Mouse (Mus musculus): ENCODE data around the gene Setd1b.

Setd1b gene

DNA sequence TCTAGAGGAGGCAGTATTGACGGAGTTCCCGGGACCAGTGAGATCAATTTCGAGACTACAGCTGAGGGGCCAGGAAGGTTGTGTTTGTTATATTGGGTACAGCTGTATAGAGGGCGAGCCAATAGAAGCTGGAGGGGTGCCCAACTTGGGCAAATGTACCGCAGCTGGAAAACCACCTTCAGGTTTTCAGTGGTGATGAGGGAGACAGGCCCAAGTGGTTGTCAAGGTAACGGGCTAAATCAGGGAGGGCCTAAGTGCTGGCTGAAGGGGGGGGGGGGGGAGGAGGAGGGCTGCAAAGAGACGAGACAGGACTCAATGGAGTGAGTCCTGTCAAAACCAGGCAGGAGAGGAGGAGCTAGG lies 8.2 kb upstream of the Setd1b start:
- no peaks in the 10 kb centered on the region for H3K27me3 ChIP-seq (ENCODE audit: control insufficient read depth, insufficient read depth, low read length, poor library complexity, severe bottlenecking)
- DNase-seq (ENCODE audit: low read depth, low spot score), result no peak

DNA sequence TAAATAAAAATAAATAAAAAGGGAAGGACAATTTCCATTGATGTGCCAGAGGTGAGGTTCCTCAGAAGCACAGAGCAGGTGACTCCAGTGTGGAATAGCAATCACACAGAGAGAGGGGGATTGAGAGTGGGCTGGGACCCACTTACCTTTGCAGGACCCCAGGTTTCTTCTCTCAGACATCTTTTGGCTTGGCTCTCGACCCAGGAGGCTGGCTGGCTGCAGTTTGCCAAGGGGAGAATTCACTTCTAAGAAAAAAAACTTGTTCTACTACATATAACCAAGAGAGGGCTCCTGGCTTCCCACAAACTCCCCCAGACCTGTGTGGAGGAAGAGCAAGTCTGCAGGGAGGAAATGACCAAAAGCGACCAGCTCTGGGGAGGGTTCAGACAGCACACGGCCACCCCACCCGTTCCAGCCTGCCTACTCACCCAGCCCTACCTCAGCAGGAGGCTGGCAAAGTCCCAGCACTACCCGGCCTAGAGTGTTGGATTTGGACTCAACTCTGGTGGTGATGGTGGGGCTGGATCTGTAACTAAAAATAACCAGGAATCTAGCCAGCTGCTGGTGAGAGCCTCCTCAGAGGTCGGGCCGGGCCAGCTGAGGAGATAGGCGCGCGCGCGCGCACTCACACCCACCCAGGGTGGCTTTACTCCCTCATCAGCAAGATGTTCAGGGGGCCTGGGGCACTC lies 7.7 kb upstream of the Setd1b start:
- DNase-seq (ENCODE audit: low read depth, low spot score), result no peak
- no peaks in the 10 kb centered on the region for H3K27me3 ChIP-seq (ENCODE audit: control insufficient read depth, insufficient read depth, low read length, poor library complexity, severe bottlenecking)
- H3K36me3 ChIP-seq (ENCODE audit: control insufficient read depth, insufficient read depth, low read length, poor library complexity, severe bottlenecking), result peaks cover 5% of the 10 kb centered on the region

More for the DNA sequence above, 8.2 kb upstream of the Setd1b start:
- H3K36me3 ChIP-seq (ENCODE audit: control insufficient read depth, insufficient read depth, low read length, poor library complexity, severe bottlenecking), result peaks cover 5% of the 10 kb centered on the region

DNA sequence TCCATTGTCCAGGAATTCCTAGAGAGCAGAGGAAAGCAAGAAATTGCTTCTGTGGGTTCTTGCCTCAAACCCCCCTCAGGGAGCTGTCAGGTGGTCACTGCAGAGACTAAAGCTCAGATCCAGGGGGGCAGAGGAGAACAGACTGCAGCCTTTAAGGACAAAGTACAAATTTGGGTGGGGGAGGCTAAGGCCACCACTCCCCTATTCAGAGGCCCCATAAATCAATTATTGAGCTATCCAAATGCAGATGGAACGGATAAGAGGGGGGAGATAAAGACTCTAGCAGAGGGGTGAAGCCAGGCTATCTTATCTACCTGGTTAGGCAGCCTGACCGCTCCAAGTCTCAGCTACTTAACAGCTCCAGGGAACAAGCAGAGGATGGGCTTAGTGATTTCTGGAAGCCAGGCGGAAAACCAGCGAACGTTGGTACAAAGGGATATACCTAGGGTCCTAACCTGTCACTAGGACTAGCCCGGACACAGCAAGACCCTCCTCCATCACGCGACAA lies 7.1 kb upstream of the Setd1b start:
- no peak for DNase-seq (ENCODE audit: low read depth, low spot score)

DNA sequence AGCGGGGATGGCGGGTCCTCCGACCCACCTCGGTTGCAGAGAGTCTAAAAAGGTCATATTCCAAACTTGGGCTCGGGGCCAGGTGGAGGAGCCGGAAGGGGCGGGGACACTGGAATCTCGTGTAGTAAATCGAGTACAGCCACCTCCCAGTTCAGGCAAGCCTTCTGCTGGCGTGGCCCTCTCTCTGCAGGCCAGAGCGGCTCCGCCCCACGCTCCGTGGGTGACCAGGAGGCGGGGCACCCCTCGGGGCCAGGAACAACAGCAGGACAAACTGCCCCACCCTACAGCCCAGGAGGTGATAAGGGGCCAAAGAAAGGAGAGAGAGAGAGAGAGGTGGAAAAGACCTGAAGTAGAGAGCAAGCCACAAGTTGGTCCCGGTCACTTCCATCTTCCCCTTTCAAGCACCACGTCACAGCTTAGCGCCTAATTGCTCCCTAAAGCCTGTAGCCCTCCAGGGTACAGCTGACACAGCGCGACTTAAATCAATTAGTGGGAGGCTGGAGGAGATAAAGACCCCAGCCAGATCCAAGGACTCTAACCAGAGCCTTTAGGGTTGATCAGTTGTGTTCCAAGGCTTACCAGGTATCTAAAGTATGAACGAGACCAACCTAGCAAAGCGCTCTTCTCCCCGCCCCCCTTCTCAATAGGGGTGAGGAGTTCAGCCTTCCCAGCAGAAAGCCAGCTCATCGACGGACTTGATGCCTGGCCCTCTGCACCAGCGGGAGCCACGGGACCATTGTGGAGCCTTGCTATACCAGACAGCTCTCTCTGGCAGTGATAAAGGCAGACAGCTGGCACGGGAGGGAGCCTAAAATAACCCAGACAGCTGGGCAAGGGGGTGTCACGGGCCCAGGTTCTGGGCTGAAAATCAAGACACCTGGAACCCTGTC lies 6.3 kb upstream of the Setd1b start:
- peaks cover 5% of the 10 kb centered on the region for H3K36me3 ChIP-seq (ENCODE audit: control insufficient read depth, insufficient read depth, low read length, poor library complexity, severe bottlenecking)
- H3K27me3 ChIP-seq (ENCODE audit: control insufficient read depth, insufficient read depth, low read length, poor library complexity, severe bottlenecking), result no peaks in the 10 kb centered on the region
- DNase-seq (ENCODE audit: low read depth, low spot score), result no peak

More for the DNA sequence above, 7.1 kb upstream of the Setd1b start:
- Histone ChIP-seq H3K36me3 (ENCODE audit: control insufficient read depth, insufficient read depth, low read length, poor library complexity, severe bottlenecking) (peaks cover 5% of the 10 kb centered on the region), H3K27me3 (ENCODE audit: control insufficient read depth, insufficient read depth, low read length, poor library complexity, severe bottlenecking) (no peaks in the 10 kb centered on the region)

DNA sequence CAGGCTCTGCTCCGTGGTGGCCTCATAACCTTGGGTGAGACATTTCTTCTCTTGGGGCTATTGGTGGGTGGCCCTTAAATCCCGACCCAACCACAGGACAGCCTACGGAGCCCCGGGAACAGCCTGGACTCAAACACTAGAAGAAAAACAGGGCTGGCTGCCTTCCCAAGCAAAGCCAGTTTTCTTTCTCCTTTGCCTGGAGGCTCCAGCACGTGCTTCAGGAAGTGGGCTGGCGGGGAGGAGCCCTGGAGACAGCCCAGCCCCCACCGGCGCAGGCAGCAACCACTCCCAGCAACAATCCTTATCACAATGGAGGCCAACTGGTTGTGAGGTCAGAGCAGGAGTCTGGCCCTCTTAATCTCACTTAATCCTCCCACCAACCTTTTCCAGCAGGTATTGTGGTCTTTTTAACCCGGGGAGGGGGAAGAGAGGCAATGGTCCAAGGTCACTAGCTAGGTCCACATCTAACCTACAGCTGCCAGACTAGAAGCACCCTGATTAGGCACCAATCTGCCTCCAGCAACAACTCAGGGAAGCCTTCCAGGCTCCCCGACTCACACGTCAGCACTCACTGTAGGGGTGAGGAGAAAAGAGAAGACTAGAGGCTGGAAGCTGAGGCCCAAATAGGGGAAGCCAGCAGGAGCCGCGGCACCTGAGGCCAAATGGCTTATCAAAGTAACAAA lies 5.5 kb upstream of the Setd1b start:
- no peaks in the 10 kb centered on the region for H3K27me3 ChIP-seq (ENCODE audit: control insufficient read depth, insufficient read depth, low read length, poor library complexity, severe bottlenecking)
- H3K36me3 ChIP-seq (ENCODE audit: control insufficient read depth, insufficient read depth, low read length, poor library complexity, severe bottlenecking), result peaks cover 5% of the 10 kb centered on the region
- peak; percentile 51 for DNase-seq (ENCODE audit: low read depth, low spot score)

- peak; percentile 47 for DNase-seq (ENCODE audit: low read depth, low spot score)
- no peaks in the 10 kb centered on the region for H3K27me3 ChIP-seq (ENCODE audit: control insufficient read depth, insufficient read depth, low read length, poor library complexity, severe bottlenecking)
- peaks cover 5% of the 10 kb centered on the region for H3K36me3 ChIP-seq (ENCODE audit: control insufficient read depth, insufficient read depth, low read length, poor library complexity, severe bottlenecking)
Measured at GRCm38 (mm10) chr5:123137044-123137909, 4.7 kb upstream of the Setd1b start.

GRCm38 (mm10) chr5:123137910-123138229 lies 4.1 kb upstream of the Setd1b start:
- DNase-seq (ENCODE audit: low read depth, low spot score), result no peak
- H3K27me3 ChIP-seq (ENCODE audit: control insufficient read depth, insufficient read depth, low read length, poor library complexity, severe bottlenecking), result no peaks in the 10 kb centered on the region
- H3K36me3 ChIP-seq (ENCODE audit: control insufficient read depth, insufficient read depth, low read length, poor library complexity, severe bottlenecking), result peaks cover 5% of the 10 kb centered on the region

DNA sequence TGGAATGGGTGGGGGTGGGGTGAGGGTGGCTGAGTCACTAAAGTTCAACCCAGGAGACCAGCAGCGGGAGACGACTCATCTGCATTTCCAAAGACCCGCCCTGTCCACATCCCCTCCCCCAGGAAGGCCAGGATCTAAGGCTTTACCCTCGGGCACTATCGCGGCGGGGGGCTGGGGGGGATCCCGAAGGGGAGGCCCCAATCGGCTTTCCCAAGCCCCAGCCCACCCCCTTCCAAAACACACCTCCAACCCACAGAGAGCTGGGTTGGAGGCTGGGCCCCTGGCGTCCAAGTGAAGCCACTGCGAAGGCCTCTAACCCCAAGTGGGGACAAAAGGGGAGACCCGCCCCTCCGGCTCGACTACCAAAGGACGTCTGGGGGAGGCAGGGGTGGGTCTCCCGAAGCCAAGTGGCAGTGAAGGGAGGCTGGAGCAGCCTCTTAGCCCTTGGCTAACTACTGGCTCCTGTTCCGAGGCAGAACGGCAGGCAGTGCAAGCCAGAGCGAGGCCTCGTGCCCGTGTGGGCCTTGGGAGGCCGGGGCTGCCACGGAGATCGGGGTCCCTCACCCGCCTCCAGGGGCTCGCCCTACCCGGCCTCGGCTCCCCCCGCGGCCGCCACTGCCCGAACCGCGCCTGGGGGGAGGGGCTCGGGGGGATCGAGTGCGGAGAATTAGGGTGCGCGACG lies 3.6 kb upstream of the Setd1b start:
- Histone ChIP-seq H3K36me3 (ENCODE audit: control insufficient read depth, insufficient read depth, low read length, poor library complexity, severe bottlenecking) (peaks cover 5% of the 10 kb centered on the region), H3K27me3 (ENCODE audit: control insufficient read depth, insufficient read depth, low read length, poor library complexity, severe bottlenecking) (no peaks in the 10 kb centered on the region)
- DNase-seq (ENCODE audit: low read depth, low spot score), result peak; percentile 40

GRCm38 (mm10) chr5:123138953-123139721 lies 2.9 kb upstream of the Setd1b start:
- peak; percentile 71 for DNase-seq (ENCODE audit: low read depth, low spot score)
- H3K36me3 ChIP-seq (ENCODE audit: control insufficient read depth, insufficient read depth, low read length, poor library complexity, severe bottlenecking), result no peaks in the 10 kb centered on the region; the same call in none of the 2 replicates

DNA sequence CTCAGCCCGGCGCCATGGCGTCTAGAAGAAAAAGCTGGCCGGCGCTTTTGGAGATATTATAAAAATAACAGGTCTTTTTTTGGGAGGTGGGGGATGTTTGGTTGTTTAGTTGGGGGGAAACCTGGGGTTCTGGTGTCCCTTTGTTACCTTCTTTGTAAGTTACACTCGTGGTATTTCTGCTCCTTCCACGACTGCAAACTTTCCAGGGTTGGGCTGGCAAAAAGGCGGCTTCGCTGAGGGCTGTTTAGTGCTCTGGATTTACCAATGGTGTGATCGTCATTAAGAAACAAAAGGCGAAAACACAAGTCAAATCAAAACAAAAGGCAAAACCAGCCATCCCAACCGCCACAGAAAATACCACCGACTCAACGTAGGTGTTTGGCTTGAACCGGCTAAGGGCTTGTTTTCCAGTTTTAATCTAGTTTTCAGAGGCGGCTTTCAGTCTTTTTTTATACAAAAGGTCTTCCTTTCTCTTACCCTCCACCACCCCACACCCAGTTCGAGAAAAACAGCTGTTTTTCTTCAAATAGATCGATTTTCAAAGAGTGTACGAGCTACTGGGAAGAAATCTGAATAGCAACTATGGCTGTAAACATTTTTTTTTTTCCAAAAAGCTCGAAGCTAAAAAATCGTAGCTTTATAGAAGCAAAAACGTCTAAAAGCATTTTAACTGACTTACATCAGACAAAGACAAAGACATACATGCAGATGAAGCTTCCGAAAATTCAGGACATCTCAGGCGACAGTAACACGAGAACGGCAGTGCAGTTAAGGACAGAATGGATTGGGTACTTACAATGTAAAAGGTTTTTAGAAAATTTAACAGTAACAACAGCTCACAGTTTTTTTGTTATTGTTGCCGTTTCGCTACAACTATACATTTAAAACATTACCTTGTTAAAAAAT lies 2.0 kb upstream of the Setd1b start:
- Histone ChIP-seq H3K36me3 (ENCODE audit: control insufficient read depth, insufficient read depth, low read length, poor library complexity, severe bottlenecking) (no peaks in the 10 kb centered on the region; the same call in 1 of the 2 replicates), H3K27me3 (ENCODE audit: control insufficient read depth, insufficient read depth, low read length, poor library complexity, severe bottlenecking) (no peaks in the 10 kb centered on the region)
- DNase-seq (ENCODE audit: low read depth, low spot score), result no peak

More at GRCm38 (mm10) chr5:123138953-123139721, 2.9 kb upstream of the Setd1b start:
- no peaks in the 10 kb centered on the region for H3K27me3 ChIP-seq (ENCODE audit: control insufficient read depth, insufficient read depth, low read length, poor library complexity, severe bottlenecking)

DNA sequence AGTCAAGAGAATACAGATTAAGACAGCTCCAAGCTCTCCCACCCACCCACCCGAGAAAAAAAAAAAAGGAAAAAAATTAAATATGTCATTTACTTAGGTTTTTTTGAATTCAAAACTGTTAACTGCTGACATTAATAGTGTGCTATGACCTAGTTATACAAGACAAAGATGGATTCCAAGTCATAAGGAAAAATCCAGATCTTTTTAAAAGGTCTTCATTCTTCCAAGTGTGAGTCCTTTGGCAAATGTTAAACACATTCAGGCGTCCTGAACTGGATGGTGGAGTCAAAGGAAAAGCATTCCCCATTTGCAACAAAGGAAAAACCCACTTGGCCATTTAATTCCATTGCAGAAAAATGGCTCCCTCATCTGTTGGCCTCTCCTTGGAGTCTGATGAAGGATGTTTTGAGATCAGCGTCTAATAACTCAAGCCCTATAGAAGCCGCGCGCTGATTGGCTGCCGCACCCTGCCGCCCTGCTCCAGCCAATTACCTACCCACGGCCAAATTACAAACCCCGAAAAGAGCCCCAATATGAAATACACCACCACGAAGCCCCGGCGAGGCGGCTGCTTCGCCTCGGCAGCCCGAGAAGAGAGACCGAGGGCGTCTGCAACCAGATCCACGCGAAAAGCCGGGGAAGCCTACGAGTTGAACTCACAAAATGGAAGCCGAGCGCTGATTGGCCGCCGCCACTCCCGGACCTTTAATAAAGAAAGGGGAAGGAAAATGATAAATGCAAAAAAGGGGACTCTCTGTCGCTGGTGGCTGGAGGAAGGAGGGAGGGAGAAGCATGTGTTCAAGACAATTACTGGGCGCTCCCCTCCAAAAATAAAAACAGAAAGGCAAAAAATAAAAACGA lies 1.1 kb upstream of the Setd1b start:
- DNase-seq (ENCODE audit: low read depth, low spot score), result peak; percentile 92
- H3K36me3 ChIP-seq (ENCODE audit: control insufficient read depth, insufficient read depth, low read length, poor library complexity, severe bottlenecking), result peaks cover 1% of the 10 kb centered on the region; the same call in 1 of the 2 replicates

More for the DNA sequence above, 1.1 kb upstream of the Setd1b start:
- no peaks in the 10 kb centered on the region for H3K27me3 ChIP-seq (ENCODE audit: control insufficient read depth, insufficient read depth, low read length, poor library complexity, severe bottlenecking)

Measured in splenic B cell, adult 2 months (primary cell).